Mouse (Mus musculus) heart, embryonic 16.5 days (tissue): ENCODE measurements around the gene N4bp1. TPM values are rescaled to one million over a fixed set of nuclear protein-coding genes. Genes with fewer than 3 reads are reported as not detected.

Experiments used
- ATAC-seq: fragments of 200-750 bp; cut with Nextera tagmentation; replicated peaks from 2 replicates; pipeline ENCODE4 v1.8.0; 2017; ENCODE audit warnings: moderate number of reproducible peaks; ENCODE audit not compliant: insufficient read depth, low FRiP score; ENCODE audit errors: extremely low read depth
- H3K27ac ChIP-seq: fragments of 300-500 bp; sonication (generic); 2 replicates; pipeline ENCODE4 v1.5.1; 2014; ENCODE audit warnings: mild to moderate bottlenecking, low read length, control low read depth, moderate library complexity
- H3K27me3 ChIP-seq: fragments of 300-500 bp; sonication (generic); 2 replicates; pipeline ENCODE4 v1.6.1; 2014; ENCODE audit warnings: low read length, mixed read lengths; ENCODE audit not compliant: control insufficient read depth, insufficient read depth
- H3K36me3 ChIP-seq: fragments of 300-500 bp; sonication (generic); 2 replicates; pipeline ENCODE4 v1.6.1; 2014; ENCODE audit not compliant: control insufficient read depth, insufficient read depth
- H3K4me1 ChIP-seq: fragments of 300-500 bp; sonication (generic); 2 replicates; pipeline ENCODE4 v1.6.1; 2014; ENCODE audit warnings: low read length, mixed read lengths; ENCODE audit not compliant: control insufficient read depth, insufficient read depth
- H3K4me2 ChIP-seq: fragments of 300-500 bp; sonication (generic); 2 replicates; pipeline ENCODE4 v1.6.1; 2014; ENCODE audit warnings: low read depth, mild to moderate bottlenecking, control low read depth, low read length
- H3K4me3 ChIP-seq: fragments of 300-500 bp; sonication (generic); 2 replicates; pipeline ENCODE4 v1.5.1; 2014; ENCODE audit warnings: mild to moderate bottlenecking, control low read depth, low read length
- H3K9ac ChIP-seq: fragments of 300-500 bp; sonication (generic); 2 replicates; pipeline ENCODE4 v1.6.1; 2014; ENCODE audit warnings: low read length, control low read depth
- H3K9me3 ChIP-seq: fragments of 300-500 bp; sonication (generic); replicated peaks from 2 replicates; pipeline ENCODE4 v1.6.1; 2016; ENCODE audit warnings: low read length; ENCODE audit not compliant: control insufficient read depth
- WGBS: fragments of 180-500 bp; shearing (Covaris S2); extraction: QIAGEN DNeasy Blood & Tissue Kit; methylation state at CpG from one replicate; pipeline ENCODE4 v1.1.7; 2014; 5-methylcytosine and 5-hydroxymethylcytosine counted together
- polyA plus RNA-seq: library from polyadenylated mRNA; unstranded; fragments of >200 nt; fragmentation: Nextera tagmentation; extraction: Ambion mirVana; gene quantifications from 2 replicates; pipeline ENCODE4 v1.2.1, GENCODE M21; 2015

N4bp1 gene
- polyA plus RNA-seq, 1 experiment from 2014 or later = 5.8 TPM

DNA sequence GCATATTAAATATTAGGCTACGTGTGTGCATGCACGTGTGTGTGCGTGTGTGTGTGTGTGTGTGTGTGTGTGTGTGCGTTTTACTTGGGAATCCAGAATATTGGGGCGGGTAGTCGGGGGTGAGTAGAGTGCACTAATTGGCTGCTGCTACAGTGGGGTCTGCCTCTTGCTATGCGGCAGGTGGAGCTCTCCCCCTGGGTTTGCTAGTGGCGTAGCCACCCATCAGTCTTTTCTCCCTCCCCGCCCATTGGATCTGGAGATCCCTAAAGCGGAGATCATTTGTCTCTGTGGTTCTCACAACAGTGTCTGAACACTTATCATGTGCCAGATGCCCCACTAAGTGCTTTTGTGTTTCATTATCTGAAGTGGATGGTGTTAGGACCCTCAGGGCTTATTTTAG, 19.9 kb upstream of the N4bp1 start:
- H3K4me3 ChIP-seq = no peak overlapping the region
- no peak overlapping the region for H3K27ac ChIP-seq
- ATAC-seq = no peak
- H3K9me3 ChIP-seq = peaks cover 3% of the 10 kb centered on the region; the same call in 1 of the 2 replicates
- 52% methylated on average over 10 of the region's 10 CpGs for WGBS
- no peaks in the 10 kb centered on the region for H3K36me3 ChIP-seq
- no peaks in the 10 kb centered on the region for H3K27me3 ChIP-seq
- H3K4me2 ChIP-seq = no peak overlapping the region
- no peaks in the 10 kb centered on the region for H3K4me1 ChIP-seq
- H3K9ac ChIP-seq = no peak overlapping the region

DNA sequence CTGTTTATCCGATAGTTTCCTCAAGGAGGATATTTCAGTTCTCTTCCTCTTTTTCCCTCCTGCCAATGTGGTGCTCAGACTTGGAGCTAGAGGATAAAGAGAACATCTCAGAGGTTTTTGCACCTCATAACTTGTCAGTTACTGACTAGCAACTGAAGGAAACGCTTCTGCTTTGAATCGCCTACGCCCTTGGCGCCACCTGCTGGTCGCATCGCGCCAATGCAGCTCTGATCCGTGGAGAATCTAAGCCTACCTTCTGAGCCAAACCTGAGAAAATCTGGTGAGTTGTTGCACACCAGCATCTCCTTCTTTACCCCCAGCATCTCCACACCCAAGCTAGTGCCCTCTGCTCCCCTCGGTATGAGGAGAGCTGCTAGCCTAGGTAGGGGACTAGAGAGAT, 18.0 kb upstream of the N4bp1 start:
- peaks cover 3% of the 10 kb centered on the region; the same call in 1 of the 2 replicates for H3K9me3 ChIP-seq
- no peak overlapping the region for H3K4me3 ChIP-seq
- H3K9ac ChIP-seq = no peak overlapping the region
- no peak overlapping the region for H3K27ac ChIP-seq
- no peaks in the 10 kb centered on the region for H3K27me3 ChIP-seq
- no peaks in the 10 kb centered on the region for H3K36me3 ChIP-seq
- no peak overlapping the region for H3K4me2 ChIP-seq
- 0 out of 2 replicates have a peak, but pooled peaks have one; percentile 23 for ATAC-seq
- 4% methylated on average over 10 of the region's 10 CpGs for WGBS
- no peaks in the 10 kb centered on the region for H3K4me1 ChIP-seq

DNA sequence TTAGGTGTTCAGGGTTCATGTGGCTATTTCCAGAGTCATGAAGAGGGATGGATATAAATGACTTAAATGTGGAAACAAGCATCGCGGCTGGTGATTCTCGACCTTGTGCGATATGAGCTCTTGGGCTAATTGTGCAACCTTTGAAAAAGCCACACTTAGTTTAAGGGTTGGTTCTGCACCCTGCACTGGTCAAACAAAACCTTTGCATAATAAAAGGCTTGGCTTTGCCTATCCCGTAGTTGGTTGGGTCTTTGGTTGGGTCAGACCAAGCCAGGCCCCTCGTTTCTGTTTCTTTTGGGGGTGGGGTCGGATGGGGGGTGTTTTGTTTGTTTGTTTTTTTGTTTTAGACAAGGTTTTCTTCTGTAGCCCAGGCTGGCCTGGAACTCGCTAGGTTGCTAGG, 17.6 kb upstream of the N4bp1 start:
- no peak overlapping the region for H3K4me3 ChIP-seq
- ATAC-seq = no peak
- H3K36me3 ChIP-seq = no peaks in the 10 kb centered on the region
- no peak overlapping the region for H3K4me2 ChIP-seq
- 77% methylated on average over 8 of the region's 8 CpGs for WGBS
- H3K4me1 ChIP-seq = no peaks in the 10 kb centered on the region
- no peak overlapping the region for H3K9ac ChIP-seq
- peaks cover 3% of the 10 kb centered on the region; the same call in 1 of the 2 replicates for H3K9me3 ChIP-seq
- peak overlapping the region; percentile 48 for H3K27ac ChIP-seq
- no peaks in the 10 kb centered on the region for H3K27me3 ChIP-seq

DNA sequence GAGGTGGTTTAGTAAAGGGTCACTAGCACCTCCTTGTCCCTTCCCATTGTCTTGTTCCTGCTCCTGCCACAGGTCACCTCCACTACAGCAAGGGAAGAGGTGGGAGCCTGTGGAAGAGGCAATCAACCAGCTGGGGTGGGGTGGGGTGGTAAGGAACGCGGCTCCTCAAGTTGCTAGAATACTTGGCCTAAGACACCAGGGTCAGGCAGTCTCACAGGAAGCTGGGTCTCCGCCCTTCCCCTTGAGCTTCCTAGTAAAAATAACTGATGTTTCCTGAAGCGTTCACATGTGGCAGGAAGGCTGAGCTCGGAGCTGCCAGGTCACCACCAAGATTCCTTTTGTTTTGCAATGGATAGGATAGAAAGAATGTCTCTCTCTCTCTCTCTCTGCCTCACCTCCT, 16.9 kb upstream of the N4bp1 start:
- Histone ChIP-seq H3K27ac (peak overlapping the region; percentile 55), H3K4me2 (no peak overlapping the region), H3K4me1 (no peaks in the 10 kb centered on the region), H3K27me3 (no peaks in the 10 kb centered on the region), H3K36me3 (no peaks in the 10 kb centered on the region), H3K9ac (no peak overlapping the region), H3K4me3 (no peak overlapping the region), H3K9me3 (peaks cover 2% of the 10 kb centered on the region; the same call in 1 of the 2 replicates)
- WGBS = 36% methylated on average over 5 of the region's 5 CpGs
- peak; percentile 74 for ATAC-seq

DNA sequence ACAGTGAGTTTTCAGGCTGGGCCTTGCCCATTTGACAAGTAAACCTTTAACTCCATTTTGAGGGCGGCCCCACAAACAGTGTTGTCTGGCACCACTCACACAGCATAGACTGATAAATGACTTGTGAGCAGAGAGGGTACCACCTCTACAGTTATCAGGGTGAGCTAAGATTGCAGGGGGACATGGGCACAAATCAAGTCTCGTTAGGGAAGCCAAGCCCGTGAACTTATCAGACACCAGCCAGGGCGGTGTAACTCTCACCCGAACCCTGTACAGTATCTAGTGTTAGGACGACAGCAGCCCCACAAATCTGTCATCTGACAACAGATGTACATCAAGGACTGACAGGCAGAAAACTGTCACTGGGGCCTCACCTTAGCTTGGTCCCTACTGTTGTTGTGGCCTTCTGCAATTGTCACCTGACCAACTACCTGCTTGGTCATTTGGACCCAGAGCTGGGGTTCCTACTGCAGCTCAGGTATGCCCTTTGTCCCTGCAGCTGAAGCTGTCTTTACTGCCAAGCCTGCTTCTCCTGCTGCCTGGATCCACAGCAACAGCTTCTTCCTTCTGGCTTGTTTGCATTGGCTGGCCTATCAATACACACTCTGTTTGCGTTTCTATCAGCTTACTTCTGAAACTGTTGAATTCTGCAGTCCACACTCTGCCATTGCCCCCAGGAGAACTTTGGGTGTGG, 12.8 kb upstream of the N4bp1 start:
- no peak overlapping the region for H3K9ac ChIP-seq
- H3K36me3 ChIP-seq = no peaks in the 10 kb centered on the region
- H3K4me3 ChIP-seq = no peak overlapping the region
- no peak overlapping the region for H3K4me2 ChIP-seq
- WGBS = 46% methylated on average over 7 of the region's 7 CpGs
- H3K27ac ChIP-seq = no peak overlapping the region
- ATAC-seq = no peak
- H3K27me3 ChIP-seq = no peaks in the 10 kb centered on the region
- H3K4me1 ChIP-seq = no peaks in the 10 kb centered on the region
- no peaks in the 10 kb centered on the region for H3K9me3 ChIP-seq

DNA sequence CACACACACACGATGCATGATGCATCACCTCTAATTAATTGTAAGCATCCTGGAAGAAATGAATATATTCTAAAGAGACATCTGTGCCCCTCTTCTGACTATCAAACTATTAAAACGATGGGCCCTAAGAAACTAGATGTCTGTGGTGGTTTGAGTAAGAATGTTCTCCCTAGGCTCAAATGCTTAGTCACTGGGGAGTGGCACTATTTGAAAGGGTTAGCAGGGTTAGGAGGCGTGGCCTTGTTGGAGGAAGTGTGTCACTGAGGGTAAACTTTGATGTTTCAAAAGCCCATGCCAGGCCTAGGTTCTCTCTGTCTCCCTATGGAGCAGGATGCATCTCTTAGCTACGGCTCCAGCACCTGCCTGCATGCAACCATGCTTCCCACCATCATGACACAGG, 10.3 kb upstream of the N4bp1 start:
- Histone ChIP-seq H3K9ac (no peak overlapping the region), H3K4me3 (no peak overlapping the region), H3K36me3 (no peaks in the 10 kb centered on the region), H3K9me3 (no peaks in the 10 kb centered on the region), H3K27ac (no peak overlapping the region), H3K4me1 (no peaks in the 10 kb centered on the region), H3K27me3 (no peaks in the 10 kb centered on the region), H3K4me2 (no peak overlapping the region)
- ATAC-seq = no peak
- WGBS = 90% methylated on average over 4 of the region's 4 CpGs

DNA sequence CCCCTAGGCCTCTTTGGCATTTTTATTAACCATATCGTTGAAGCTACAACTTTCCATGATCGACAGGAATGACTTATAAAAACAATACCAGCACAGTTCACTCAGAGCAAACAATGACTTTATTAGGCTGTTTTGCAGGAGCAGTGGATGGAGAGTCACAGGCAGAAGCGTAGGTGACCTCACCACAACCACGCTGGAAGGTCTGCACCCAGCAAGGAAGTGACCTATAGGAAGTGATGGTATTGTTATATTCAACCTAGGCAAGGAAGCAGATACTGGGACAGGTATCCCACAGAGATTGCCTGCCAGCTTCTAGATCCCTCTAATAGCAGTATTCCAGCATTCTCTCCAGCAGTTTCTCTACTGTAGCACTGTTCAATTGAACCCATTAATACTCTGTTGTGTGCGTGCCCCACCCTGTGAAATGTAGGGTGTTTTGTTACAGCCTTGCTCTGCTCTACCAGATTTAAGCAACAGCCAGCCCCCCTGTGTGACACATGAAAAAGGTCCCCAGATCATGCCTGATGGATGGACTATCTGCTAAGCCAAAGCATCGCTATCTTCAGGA, 9.2 kb upstream of the N4bp1 start:
- Histone ChIP-seq H3K27ac (peak overlapping the region; percentile 78), H3K36me3 (no peaks in the 10 kb centered on the region), H3K27me3 (no peaks in the 10 kb centered on the region), H3K9me3 (no peaks in the 10 kb centered on the region), H3K4me1 (no peaks in the 10 kb centered on the region), H3K9ac (no peak overlapping the region), H3K4me2 (no peak overlapping the region), H3K4me3 (no peak overlapping the region)
- no peak for ATAC-seq
- WGBS = 73% methylated on average over 6 of the region's 6 CpGs

DNA sequence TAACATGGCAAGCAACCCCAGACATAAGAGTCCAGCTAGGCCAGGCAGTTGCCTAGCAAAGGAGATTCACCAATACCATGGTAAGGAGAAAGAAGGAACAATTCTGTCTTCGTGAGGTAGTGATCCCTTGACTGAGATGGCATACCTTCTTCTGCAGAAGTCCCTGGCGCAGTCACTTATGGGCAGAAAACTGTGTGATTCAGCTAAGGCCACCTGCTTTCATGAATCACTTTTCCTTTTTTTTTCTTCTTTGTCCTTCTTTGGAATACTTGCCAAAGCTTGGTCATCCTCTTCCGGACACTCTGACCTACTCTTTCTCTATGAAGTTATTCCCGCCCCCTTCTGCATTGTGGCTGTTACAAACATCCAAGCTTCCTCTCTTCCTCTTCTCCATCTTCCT, 8.5 kb upstream of the N4bp1 start:
- Histone ChIP-seq H3K36me3 (no peaks in the 10 kb centered on the region), H3K27me3 (no peaks in the 10 kb centered on the region), H3K4me3 (no peak overlapping the region), H3K9me3 (no peaks in the 10 kb centered on the region), H3K27ac (peak overlapping the region; percentile 3; the same call in 1 of the 2 replicates), H3K4me1 (no peaks in the 10 kb centered on the region), H3K9ac (no peak overlapping the region), H3K4me2 (no peak overlapping the region)
- 79% methylated on average over 4 of the region's 4 CpGs for WGBS
- no peak for ATAC-seq

DNA sequence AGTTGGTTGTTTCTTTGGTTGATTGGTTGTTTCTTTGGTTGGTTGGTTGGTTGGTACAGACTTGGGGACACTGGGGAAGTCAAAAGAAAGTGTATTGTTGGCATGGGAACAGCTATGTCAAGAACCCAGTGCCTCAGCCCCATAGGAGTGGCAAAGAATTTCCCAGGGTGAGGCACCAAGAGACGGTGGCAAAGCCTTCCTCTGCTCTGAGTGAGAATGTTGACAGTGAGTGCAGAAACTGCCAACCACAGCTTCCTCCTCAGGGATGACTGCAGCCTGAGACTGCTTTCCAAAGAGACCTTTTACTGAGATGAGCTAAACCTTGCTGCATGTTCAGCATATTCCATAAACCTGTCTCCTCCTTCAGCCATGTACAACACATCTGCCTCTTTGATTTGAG, 6.5 kb upstream of the N4bp1 start:
- 61% methylated on average over 1 of the region's 1 CpGs for WGBS
- ATAC-seq = no peak
- Histone ChIP-seq H3K4me2 (no peak overlapping the region), H3K9ac (no peak overlapping the region), H3K27me3 (no peaks in the 10 kb centered on the region), H3K9me3 (no peaks in the 10 kb centered on the region), H3K27ac (no peak overlapping the region), H3K36me3 (no peaks in the 10 kb centered on the region), H3K4me3 (no peak overlapping the region), H3K4me1 (no peaks in the 10 kb centered on the region)
